Mouse (Mus musculus) olfactory bulb, adult 2 months (tissue): ENCODE measurements around the gene Styxl1. TPM values are rescaled to one million over a fixed set of nuclear protein-coding genes. Genes with fewer than 3 reads are reported as not detected.

ENCODE experiments used
- H3K27ac ChIP-seq: fragments of 200-500 bp; 2 replicates; pipeline ENCODE4 v1.5.1; 2012; ENCODE audit warnings: low read depth, low read length; ENCODE audit not compliant: insufficient read depth
- H3K4me1 ChIP-seq: fragments of 200-500 bp; 2 replicates; pipeline ENCODE4 v1.6.1; 2012; ENCODE audit warnings: low read length; ENCODE audit not compliant: control insufficient read depth, insufficient read depth
- H3K4me3 ChIP-seq: fragments of 200-500 bp; 2 replicates; pipeline ENCODE4 v1.5.1; 2012; ENCODE audit warnings: mild to moderate bottlenecking, low read depth, low read length, moderate library complexity; ENCODE audit not compliant: insufficient read depth
- CTCF ChIP-seq: fragments of 200-500 bp; IDR thresholded peaks from 2 replicates; pipeline ENCODE4 v1.5.1; 2012; ENCODE audit warnings: low read depth, mild to moderate bottlenecking, low read length, moderate library complexity; ENCODE audit not compliant: insufficient read depth
- POLR2A ChIP-seq: fragments of 200-500 bp; IDR thresholded peaks from 2 replicates; pipeline ENCODE4 v1.6.1; 2012; ENCODE audit warnings: mild to moderate bottlenecking, low read depth, low read length, moderate library complexity; ENCODE audit not compliant: insufficient read depth
- WGBS: fragments of 180-500 bp; shearing (Covaris S2); methylation state at CpG from one replicate; pipeline ENCODE4 v1.1.7; 2018; 5-methylcytosine and 5-hydroxymethylcytosine counted together
- polyA plus RNA-seq: library from polyadenylated mRNA; stranded (reverse); fragments of >200 nt; gene quantifications from 2 replicates; pipeline ENCODE4 v1.2.4, GENCODE M21; 2012; ENCODE audit warnings: low replicate concordance; ENCODE audit not compliant: missing spikeins, insufficient read depth, insufficient read length

Gene Styxl1
- not detected in 2 replicates for polyA plus RNA-seq

DNA sequence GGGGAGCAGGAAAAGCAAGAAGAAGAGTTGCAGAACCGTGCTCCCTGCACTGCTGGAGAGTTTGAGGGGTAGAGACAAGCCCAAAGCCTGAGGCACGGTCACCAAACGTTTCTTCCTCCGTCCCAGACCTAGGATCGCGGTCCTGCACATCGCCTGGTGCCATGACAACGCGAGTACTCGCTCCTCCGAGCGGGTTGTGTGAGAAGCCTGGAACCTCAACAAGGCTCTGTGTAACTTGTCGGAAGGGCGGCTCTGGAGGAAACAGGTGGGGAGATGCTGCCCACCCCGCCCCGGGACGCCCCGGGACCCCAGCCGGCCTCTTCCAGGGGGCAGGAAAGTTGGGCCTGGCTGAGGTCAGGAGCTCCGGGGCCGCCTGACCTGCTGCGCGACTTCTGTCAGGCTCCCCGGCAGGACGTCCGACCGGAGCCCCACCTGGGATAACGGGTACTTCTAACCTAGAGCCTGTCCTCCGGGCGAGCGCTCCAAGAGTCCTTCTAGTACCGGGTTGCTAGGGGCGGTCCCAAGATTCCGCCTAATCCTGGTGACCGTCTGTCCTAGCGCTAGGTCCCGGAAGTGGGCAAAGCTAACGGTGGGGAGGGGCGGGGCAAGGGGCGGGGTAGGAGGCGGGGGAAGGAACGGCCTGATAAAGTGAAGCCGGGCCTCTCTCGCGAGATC, at the start of gene Styxl1:
TSS of gene Styxl1 (minus strand) at position 590 of the 675 bp plus-strand sequence.
- H3K4me1 ChIP-seq, result peaks cover 11% of the 10 kb centered on the region; the same call in 1 of the 2 replicates

DNA sequence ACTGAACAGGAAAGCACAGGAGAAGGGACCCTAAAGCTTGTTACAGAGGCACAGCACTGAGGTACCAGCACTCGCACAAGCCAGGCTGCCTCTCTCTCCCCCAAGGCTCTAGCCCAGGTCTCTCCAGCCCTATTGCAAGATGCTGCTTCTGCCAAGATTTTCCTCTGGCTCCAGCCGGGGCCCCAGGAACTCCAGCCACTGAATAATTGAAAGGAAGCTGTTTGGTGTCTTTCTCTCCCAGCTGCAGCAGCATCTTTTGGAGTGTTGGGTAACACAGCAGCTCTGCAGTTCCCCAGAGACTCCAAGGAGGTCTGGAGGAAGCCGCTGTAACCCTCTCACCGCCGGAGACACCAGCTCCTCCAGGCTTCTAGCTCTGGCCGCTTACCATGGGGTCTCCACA, 48.0 kb upstream of the Styxl1 start:
- H3K27ac ChIP-seq, result peak overlapping the region; percentile 61

More for the DNA sequence above, at the start of gene Styxl1:
- Histone ChIP-seq H3K4me3 (peak within 1 kb of the TSS; percentile 84), H3K27ac (peak within 1 kb of the TSS; percentile 92)
- under 1% methylated on average over 45 of the region's 45 CpGs for WGBS
- no peak for TF ChIP-seq CTCF
- no peak for TF ChIP-seq POLR2A

DNA sequence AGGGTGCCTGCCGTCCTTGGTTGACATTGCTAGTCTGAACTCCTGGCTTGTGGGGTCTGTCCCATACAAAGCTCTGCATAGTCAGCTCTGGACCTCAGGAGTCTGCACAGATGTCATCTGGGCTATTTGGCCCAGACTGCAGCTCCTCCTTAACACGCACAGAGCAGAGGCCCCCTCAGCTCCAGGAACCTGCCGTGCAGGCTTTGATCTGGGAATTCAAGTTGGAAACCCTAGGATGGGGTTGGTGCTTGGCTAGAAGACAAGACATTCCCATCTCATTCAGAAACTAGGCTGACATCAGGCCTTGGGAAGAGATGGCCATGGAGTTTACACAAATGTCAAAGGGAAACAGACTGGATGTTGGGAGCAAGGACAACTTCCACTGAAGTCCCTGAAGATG, 46.3 kb upstream of the Styxl1 start:
- Histone ChIP-seq H3K4me1 (peaks cover 40% of the 10 kb centered on the region), H3K27ac (no peak overlapping the region), H3K4me3 (no peak overlapping the region)
- TF ChIP-seq POLR2A (no peak), CTCF (no peak)
- 43% methylated on average over 3 of the region's 3 CpGs for WGBS

More for the DNA sequence above, 48.0 kb upstream of the Styxl1 start:
- H3K4me1 ChIP-seq, result peaks cover 35% of the 10 kb centered on the region
- H3K4me3 ChIP-seq, result no peak overlapping the region
- TF ChIP-seq CTCF (no peak), POLR2A (no peak)
- 27% methylated on average over 6 of the region's 6 CpGs for WGBS

DNA sequence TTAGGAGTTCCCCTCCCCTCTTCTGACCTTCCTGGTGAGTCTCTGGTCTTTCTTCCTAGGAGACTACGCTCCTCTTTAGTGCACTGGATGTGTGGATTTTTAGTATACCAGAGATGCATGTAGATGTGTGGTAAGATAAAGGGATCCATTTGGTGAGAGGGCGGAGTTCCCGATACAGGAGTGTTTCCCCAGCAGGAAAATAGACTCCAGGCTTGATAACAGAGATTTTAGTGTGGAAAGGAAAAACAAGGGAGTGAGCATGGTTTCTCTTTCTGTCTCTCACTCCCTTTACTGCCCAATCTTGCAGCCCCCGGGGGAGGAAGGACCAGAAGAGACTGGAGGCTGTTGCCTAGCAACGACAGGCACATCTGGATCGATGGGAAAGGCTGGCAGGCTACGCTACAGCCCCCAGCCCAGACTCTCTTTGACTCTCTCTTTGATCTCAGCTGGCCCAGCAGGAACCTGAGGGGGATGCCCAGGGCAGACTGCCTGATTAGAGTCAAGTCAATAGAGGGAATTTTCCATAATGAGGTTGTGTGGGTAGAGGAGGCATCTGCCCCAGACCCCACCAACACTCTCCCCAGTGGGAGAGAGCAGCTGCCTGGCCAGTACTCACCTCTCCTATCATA, 44.2 kb upstream of the Styxl1 start:
- peaks cover 56% of the 10 kb centered on the region for H3K4me1 ChIP-seq
- 14% methylated on average over 7 of the region's 7 CpGs for WGBS
- TF ChIP-seq POLR2A (no peak), CTCF (no peak)
- no peak overlapping the region for H3K4me3 ChIP-seq
- H3K27ac ChIP-seq, result peak overlapping the region; percentile 88

DNA sequence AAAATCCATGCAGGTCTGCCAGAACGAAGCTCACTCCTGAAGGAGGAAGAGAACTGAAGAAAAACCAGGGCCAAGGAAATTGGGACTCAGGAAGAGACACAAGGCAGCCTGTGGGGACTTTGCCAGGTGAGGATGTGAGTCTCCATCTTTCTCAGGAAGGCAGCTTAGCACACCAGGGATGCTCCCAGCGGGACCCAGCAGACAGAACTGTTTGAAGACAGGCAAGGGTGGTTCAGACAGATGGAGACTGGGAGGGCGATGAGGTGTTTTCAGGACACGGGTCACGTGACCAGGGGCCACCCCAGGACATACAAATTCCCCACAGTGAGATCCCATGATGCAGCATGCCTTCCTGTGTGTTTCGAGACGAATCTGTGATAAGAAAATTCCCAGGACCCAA, 40.3 kb upstream of the Styxl1 start:
- TF ChIP-seq POLR2A (no peak), CTCF (no peak)
- 50% methylated on average over 7 of the region's 7 CpGs for WGBS
- Histone ChIP-seq H3K27ac (no peak overlapping the region; the same call in 1 of the 2 replicates), H3K4me1 (peaks cover 56% of the 10 kb centered on the region), H3K4me3 (no peak overlapping the region)

DNA sequence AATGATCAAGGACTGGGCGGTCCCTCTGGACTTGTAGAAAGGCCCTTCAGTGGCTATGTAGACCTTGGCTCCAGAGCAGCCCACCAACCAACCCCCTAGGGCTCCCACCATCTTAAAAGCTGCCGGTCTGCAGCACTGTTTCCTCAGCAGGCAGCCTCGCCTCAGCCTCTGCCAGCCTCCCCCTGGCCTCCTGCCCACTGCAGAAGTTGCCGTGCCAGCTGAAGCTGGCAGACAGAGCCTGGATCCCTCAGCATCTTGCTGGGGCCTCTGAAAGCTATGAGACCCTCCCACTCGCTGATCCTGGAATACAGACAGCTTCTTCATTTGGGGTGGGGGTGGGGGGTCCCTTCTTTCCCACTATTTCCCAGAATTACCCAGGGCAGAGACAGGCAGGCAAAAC, 34.8 kb upstream of the Styxl1 start:
- 29% methylated on average over 5 of the region's 5 CpGs for WGBS
- peaks cover 54% of the 10 kb centered on the region for H3K4me1 ChIP-seq
- H3K4me3 ChIP-seq, result no peak overlapping the region
- TF ChIP-seq CTCF, result no peak
- TF ChIP-seq POLR2A, result no peak
- peak overlapping the region; percentile 6; the same call in 1 of the 2 replicates for H3K27ac ChIP-seq

DNA sequence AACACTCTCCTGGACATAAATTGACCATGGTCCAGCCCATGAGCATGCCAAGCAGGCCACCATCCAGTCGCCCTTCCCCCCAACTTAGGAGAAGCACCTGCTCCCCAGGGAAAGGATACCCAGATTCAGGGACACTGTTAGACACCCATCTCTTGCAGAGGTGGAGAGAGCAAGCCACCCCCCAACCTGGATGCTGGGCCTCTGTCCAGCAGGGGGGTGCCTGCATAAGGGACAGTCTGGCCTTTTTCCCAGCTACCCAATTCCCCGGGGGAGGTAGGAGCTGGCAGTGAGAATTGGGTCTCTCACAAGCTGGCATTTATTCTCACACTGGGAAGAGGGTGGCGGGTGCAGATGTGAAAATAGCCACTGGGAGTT, 29.1 kb upstream of the Styxl1 start:
- peaks cover 43% of the 10 kb centered on the region for H3K4me1 ChIP-seq
- H3K27ac ChIP-seq, result peak overlapping the region; percentile 83
- H3K4me3 ChIP-seq, result peak overlapping the region; percentile 67
- no peak for TF ChIP-seq POLR2A
- no peak for TF ChIP-seq CTCF
- WGBS, result 11% methylated on average over 3 of the region's 3 CpGs

DNA sequence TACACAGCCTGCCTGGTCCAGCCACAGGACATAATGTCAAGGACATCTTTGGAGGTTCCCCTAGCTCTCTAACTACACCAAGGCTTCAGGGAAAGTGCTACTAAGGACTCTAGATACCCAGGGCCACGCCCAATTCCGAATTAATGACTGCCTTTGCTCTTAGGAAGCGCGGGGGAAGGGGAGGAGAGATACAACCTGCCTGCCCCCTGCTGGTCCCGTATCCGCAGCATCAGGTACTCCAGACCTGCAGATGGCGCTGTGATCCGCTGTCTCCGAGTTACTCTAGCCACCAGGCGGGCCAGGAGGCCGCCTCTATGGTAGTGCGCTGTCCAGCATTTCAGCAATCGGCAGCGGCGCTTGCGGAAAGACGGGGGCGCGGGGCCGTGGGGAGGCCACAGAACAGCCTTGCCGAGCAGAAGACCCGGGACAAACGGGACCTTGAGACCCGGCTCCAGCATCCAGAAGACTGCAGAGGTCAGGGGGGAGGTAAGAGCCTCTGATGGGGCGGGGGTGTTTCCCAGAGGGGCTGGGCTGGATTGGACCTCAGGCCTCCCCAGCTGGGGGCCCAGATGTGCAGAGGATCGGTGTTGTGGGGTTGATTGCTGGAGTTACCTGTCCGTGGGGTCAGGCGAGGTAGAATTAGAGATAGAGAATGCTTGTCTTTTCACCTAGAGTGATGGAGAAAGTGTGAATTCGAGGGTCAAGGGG, 28.5 kb upstream of the Styxl1 start, which contains the start of gene Srrm3:
TSS of gene Srrm3 (plus strand) at position 336 of the 708 bp plus-strand sequence.
- H3K4me3 ChIP-seq, result peak within 1 kb of the TSS; percentile 67
- H3K4me1 ChIP-seq, result peaks cover 45% of the 10 kb centered on the region
- peak; percentile 64 for TF ChIP-seq POLR2A
- peak; percentile 99 for TF ChIP-seq CTCF
- peak within 1 kb of the TSS; percentile 83 for H3K27ac ChIP-seq
- 4% methylated on average over 29 of the region's 29 CpGs for WGBS
